Mouse (Mus musculus) ovary, postnatal 36 days (tissue): Measurements from ENCODE around the gene Nfatc4.

ENCODE experiments used
- DNase-seq: peaks from one replicate; pipeline ENCODE4 v3.0.0; 2022; ENCODE audit warnings: low spot score, mixed read lengths

Nfatc4 gene

GRCm38 (mm10) chr14:55853621-55854285 is 30.8 kb downstream of the Nfatc4 start, which contains the start of gene Nynrin:
Nynrin (plus strand) TSS chr14:55854010.
- peak; percentile 74 for DNase-seq

GRCm38 (mm10) chr14:55854406-55855100 is 31.6 kb downstream of the Nfatc4 start:
- DNase-seq = no peak

GRCm38 (mm10) chr14:55855101-55855561 is 32.2 kb downstream of the Nfatc4 start:
- DNase-seq = peak; percentile 31

GRCm38 (mm10) chr14:55857588-55857987 is 34.6 kb downstream of the Nfatc4 start:
- DNase-seq = no peak

- no peak for DNase-seq
Measured at GRCm38 (mm10) chr14:55862186-55862585, 39.2 kb downstream of the Nfatc4 start.

GRCm38 (mm10) chr14:55862970-55863369 is 40.0 kb downstream of the Nfatc4 start:
- no peak for DNase-seq

GRCm38 (mm10) chr14:55863773-55864172 is 40.8 kb downstream of the Nfatc4 start:
- peak; percentile 69 for DNase-seq

- DNase-seq = peak; percentile 49
Measured at GRCm38 (mm10) chr14:55866962-55867361, 44.0 kb downstream of the Nfatc4 start.

- DNase-seq = no peak
Measured at GRCm38 (mm10) chr14:55868230-55869026, 45.5 kb downstream of the Nfatc4 start.

GRCm38 (mm10) chr14:55869538-55869937 is 46.6 kb downstream of the Nfatc4 start:
- DNase-seq = no peak

GRCm38 (mm10) chr14:55872039-55872438 is 49.1 kb downstream of the Nfatc4 start:
- no peak for DNase-seq

GRCm38 (mm10) chr14:55872551-55872950 is 49.6 kb downstream of the Nfatc4 start:
- DNase-seq = no peak

- no peak for DNase-seq
Measured at GRCm38 (mm10) chr14:55873242-55873713, 50.3 kb downstream of the Nfatc4 start.

- DNase-seq = peak; percentile 74
Measured at GRCm38 (mm10) chr14:55873714-55874683, 51.1 kb downstream of the Nfatc4 start.

- no peak for DNase-seq
Measured at GRCm38 (mm10) chr14:55877469-55878315, 54.7 kb downstream of the Nfatc4 start.

GRCm38 (mm10) chr14:55878316-55878940 is 55.5 kb downstream of the Nfatc4 start:
- no peak for DNase-seq

GRCm38 (mm10) chr14:55879623-55880022 is 56.7 kb downstream of the Nfatc4 start:
- peak; percentile 71 for DNase-seq

- DNase-seq = no peak
Measured at GRCm38 (mm10) chr14:55880982-55881381, 58.0 kb downstream of the Nfatc4 start.

GRCm38 (mm10) chr14:55882171-55882641 is 59.3 kb downstream of the Nfatc4 start:
- DNase-seq = no peak
